Mouse (Mus musculus) midbrain, embryonic 13.5 days (tissue): ENCODE results near the gene Kdm1a. TPM values are rescaled to one million over a fixed set of nuclear protein-coding genes. Genes with fewer than 3 reads are reported as not detected.

Source experiments
- ATAC-seq: fragments of 200-750 bp; cut with Nextera tagmentation; 2 replicates; pipeline ENCODE4 v1.8.0; 2017; ENCODE audit warnings: mild to moderate bottlenecking, moderate TSS enrichment, moderate library complexity
- H3K27ac ChIP-seq: fragments of 300-500 bp; sonication (generic); 2 replicates; pipeline ENCODE4 v1.5.1; 2015; ENCODE audit warnings: inconsistent platforms, mild to moderate bottlenecking, moderate library complexity
- H3K27me3 ChIP-seq: fragments of 300-500 bp; sonication (generic); 2 replicates; pipeline ENCODE4 v1.6.1; 2015; ENCODE audit warnings: mild to moderate bottlenecking, inconsistent platforms
- H3K36me3 ChIP-seq: fragments of 300-500 bp; sonication (generic); 2 replicates; pipeline ENCODE4 v1.6.1; 2015; ENCODE audit warnings: mild to moderate bottlenecking, inconsistent platforms
- H3K4me1 ChIP-seq: fragments of 300-500 bp; sonication (generic); replicated peaks from 2 replicates; pipeline ENCODE4 v1.6.1; 2015; ENCODE audit warnings: inconsistent platforms
- H3K4me2 ChIP-seq: fragments of 300-500 bp; sonication (generic); replicated peaks from 2 replicates; pipeline ENCODE4 v1.6.1; 2015; ENCODE audit warnings: moderate library complexity, mild to moderate bottlenecking, inconsistent platforms
- H3K4me3 ChIP-seq: fragments of 300-500 bp; sonication (generic); replicated peaks from 2 replicates; pipeline ENCODE4 v1.5.1; 2015; ENCODE audit warnings: mild to moderate bottlenecking, inconsistent platforms
- H3K9ac ChIP-seq: fragments of 300-500 bp; sonication (generic); replicated peaks from 2 replicates; pipeline ENCODE4 v1.6.1; 2015; ENCODE audit warnings: mild to moderate bottlenecking, inconsistent platforms
- H3K9me3 ChIP-seq: fragments of 300-500 bp; sonication (generic); 2 replicates; pipeline ENCODE4 v1.6.1; 2016; ENCODE audit warnings: mild to moderate bottlenecking, inconsistent platforms
- WGBS: fragments of 180-500 bp; shearing (Covaris S2); methylation state at CpG from one replicate; pipeline ENCODE4 v1.1.7; 2015; 5-methylcytosine and 5-hydroxymethylcytosine counted together
- polyA plus RNA-seq: library from polyadenylated mRNA; unstranded; fragments of >200 nt; fragmentation: Nextera tagmentation; extraction: Ambion mirVana; gene quantifications from 2 replicates; pipeline ENCODE4 v1.2.1, GENCODE M21; 2015

Gene Kdm1a
- polyA plus RNA-seq, 1 experiment from 2014 or later: 94.8 TPM

DNA sequence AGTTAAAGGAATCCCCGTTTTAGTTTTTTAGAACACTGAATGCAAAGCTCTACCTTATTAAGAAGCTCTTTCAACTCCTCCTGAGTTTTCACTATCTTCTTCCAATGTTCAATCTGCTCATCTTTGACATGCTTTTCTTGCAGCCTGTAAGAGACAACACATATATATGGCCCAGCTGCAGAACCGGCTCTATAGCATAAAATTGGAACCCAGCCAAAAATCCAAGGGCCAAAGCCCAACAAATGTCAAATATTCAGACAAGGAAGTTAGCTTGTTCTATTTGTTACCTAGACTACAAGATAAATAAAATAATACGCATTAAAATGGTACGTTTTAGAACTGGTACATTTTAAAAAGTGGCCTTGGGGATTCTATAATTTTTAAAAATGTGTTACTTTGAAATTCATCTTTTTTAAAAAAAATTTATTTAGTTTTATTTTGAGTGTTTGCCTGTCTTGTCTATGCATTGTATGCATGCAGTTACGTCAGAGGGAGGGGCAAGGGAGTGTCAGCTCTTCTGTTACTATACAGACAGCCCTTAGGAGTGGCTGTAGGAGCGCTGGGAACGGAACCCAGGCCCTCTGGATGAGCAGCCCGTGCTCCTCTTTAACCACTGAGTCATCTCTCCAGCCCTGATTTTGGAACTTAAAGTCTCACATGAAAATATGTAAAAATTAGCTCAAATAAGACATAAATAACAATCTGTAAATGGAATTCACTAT, 42.1 kb downstream of the Kdm1a start:
- no peaks in the 10 kb centered on the region for H3K27me3 ChIP-seq
- peaks cover 84% of the 10 kb centered on the region for H3K36me3 ChIP-seq
- 93% methylated on average over 8 of the region's 8 CpGs for WGBS
- no peaks in the 10 kb centered on the region for H3K4me1 ChIP-seq
- no peak overlapping the region for H3K4me2 ChIP-seq
- no peak for ATAC-seq
- no peak overlapping the region for H3K4me3 ChIP-seq
- no peak overlapping the region for H3K9ac ChIP-seq
- H3K9me3 ChIP-seq: no peaks in the 10 kb centered on the region
- H3K27ac ChIP-seq: no peak overlapping the region

DNA sequence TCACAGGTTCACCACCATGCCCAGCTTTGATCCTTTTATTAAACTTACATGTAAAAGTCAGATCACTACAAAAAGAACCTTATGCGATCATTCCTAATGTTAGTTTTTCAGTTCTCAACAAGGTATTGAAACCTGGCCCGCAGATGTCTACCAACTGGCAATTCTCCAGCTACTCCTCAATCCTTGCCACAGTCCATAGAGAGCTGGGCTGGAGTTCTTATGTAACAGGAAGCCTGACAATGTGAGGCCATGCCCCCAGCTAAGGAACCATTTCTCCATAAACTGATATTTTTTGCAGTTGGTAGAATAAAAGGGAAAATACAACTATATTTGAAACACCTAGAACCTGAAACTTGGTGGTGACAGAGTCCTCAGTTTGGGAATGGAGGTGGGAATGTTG, 42.8 kb downstream of the Kdm1a start:
- H3K9ac ChIP-seq: no peak overlapping the region
- no peak overlapping the region for H3K4me2 ChIP-seq
- H3K4me3 ChIP-seq: no peak overlapping the region
- 97% methylated on average over 2 of the region's 2 CpGs for WGBS
- no peak overlapping the region for H3K27ac ChIP-seq
- H3K9me3 ChIP-seq: no peaks in the 10 kb centered on the region
- H3K4me1 ChIP-seq: no peaks in the 10 kb centered on the region
- no peak for ATAC-seq
- no peaks in the 10 kb centered on the region for H3K27me3 ChIP-seq
- H3K36me3 ChIP-seq: peaks cover 81% of the 10 kb centered on the region

DNA sequence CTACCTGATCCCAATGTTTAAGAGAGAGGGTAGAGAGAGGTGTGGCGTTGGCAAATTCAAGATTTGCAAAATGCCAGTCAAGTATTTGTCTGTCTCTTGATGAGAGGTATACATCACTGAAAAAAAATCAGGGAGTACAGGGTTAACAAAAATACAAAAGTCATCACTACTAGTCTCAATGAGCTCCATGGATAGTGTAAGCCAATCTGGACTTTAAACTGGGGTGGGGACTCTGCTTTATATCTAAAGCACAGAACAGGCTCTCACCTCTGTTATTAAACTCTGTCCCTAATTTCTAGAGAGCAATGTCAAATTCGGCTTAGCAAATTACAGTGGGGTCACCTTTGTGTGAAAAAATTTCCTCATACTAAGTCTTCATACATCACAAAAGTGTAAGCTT, 44.9 kb downstream of the Kdm1a start:
- no peaks in the 10 kb centered on the region for H3K27me3 ChIP-seq
- no peak overlapping the region for H3K27ac ChIP-seq
- no peak overlapping the region for H3K4me3 ChIP-seq
- WGBS: 97% methylated on average over 2 of the region's 2 CpGs
- no peaks in the 10 kb centered on the region for H3K4me1 ChIP-seq
- no peak overlapping the region for H3K9ac ChIP-seq
- no peak for ATAC-seq
- no peaks in the 10 kb centered on the region for H3K9me3 ChIP-seq
- peaks cover 86% of the 10 kb centered on the region for H3K36me3 ChIP-seq
- H3K4me2 ChIP-seq: no peak overlapping the region

DNA sequence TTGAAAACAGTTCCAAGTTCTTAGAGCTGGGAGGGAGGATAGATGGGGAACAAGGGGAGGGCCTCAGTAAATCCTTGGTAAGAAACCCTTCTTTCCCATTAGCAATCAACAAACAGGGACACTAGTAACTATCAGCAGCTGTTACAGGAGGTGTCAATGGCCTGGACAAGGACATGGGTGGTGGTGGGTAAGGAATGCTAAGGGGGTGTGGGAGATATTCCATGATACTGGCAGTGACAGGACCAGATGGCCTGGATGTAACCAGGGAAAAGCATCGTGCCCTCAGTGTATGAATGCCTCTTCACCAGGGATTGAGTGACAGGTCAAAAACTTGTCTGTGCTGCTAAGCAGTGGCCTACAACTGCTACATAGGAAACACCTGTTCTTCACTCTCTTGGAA, 49.4 kb downstream of the Kdm1a start:
- Histone ChIP-seq H3K27me3 (no peaks in the 10 kb centered on the region), H3K9ac (no peak overlapping the region), H3K4me3 (no peak overlapping the region), H3K27ac (no peak overlapping the region), H3K4me1 (peaks cover 13% of the 10 kb centered on the region), H3K4me2 (no peak overlapping the region), H3K36me3 (peaks cover 91% of the 10 kb centered on the region), H3K9me3 (no peaks in the 10 kb centered on the region)
- 87% methylated on average over 1 of the region's 1 CpGs for WGBS
- ATAC-seq: no peak

DNA sequence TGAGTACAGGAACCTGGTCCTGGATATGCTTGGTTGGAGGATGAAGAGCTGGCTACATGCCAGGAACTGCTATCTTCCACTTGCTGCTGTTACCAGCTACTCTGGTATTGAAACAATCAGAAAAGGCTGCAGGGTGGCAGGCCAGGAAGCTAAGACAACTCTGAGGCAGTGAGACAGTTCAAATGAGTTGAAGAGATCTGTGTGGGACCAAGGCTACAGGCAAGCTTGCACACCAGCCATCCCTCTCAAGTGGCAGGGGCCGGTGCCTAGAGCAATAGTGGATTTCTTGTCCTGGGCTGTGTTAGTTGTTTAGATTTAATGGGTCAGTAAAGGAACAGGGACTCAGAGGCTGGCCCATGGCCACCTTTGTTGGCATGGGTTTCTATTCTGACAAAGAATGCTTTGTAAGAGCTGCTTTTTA, 54.1 kb downstream of the Kdm1a start:
- 62% methylated on average over 1 of the region's 1 CpGs for WGBS
- no peak for ATAC-seq
- H3K27me3 ChIP-seq: no peaks in the 10 kb centered on the region
- peaks cover 15% of the 10 kb centered on the region for H3K4me1 ChIP-seq
- peaks cover 96% of the 10 kb centered on the region for H3K36me3 ChIP-seq
- H3K4me3 ChIP-seq: no peak overlapping the region
- no peaks in the 10 kb centered on the region for H3K9me3 ChIP-seq
- H3K9ac ChIP-seq: no peak overlapping the region
- H3K4me2 ChIP-seq: no peak overlapping the region
- peak overlapping the region; percentile 40; the same call in 1 of the 2 replicates for H3K27ac ChIP-seq

DNA sequence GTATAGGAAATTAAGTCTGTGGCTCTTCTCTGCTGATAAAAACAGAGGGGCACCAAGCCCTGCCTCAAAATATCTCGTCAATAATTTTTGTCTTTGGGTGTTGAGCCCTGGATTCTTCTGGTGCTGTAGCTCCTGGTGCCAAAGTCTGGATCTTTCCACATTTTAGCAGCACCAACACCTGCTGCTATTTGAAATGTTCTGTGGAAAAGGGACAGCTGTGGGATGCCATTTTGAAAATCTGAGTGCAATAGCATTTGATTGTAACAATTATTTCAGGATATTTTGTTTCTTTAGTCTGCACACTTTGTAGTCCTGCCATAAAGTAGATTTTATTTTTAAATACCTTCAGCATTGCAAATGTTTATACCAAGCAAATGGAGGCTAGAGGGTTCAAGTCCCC, 54.8 kb downstream of the Kdm1a start:
- H3K27ac ChIP-seq: peak overlapping the region; percentile 40; the same call in 1 of the 2 replicates
- no peak overlapping the region for H3K9ac ChIP-seq
- H3K27me3 ChIP-seq: no peaks in the 10 kb centered on the region
- no peak overlapping the region for H3K4me2 ChIP-seq
- peaks cover 17% of the 10 kb centered on the region for H3K4me1 ChIP-seq
- ATAC-seq: no peak
- 73% methylated on average over 1 of the region's 1 CpGs for WGBS
- peaks cover 96% of the 10 kb centered on the region for H3K36me3 ChIP-seq
- H3K4me3 ChIP-seq: no peak overlapping the region
- H3K9me3 ChIP-seq: no peaks in the 10 kb centered on the region

DNA sequence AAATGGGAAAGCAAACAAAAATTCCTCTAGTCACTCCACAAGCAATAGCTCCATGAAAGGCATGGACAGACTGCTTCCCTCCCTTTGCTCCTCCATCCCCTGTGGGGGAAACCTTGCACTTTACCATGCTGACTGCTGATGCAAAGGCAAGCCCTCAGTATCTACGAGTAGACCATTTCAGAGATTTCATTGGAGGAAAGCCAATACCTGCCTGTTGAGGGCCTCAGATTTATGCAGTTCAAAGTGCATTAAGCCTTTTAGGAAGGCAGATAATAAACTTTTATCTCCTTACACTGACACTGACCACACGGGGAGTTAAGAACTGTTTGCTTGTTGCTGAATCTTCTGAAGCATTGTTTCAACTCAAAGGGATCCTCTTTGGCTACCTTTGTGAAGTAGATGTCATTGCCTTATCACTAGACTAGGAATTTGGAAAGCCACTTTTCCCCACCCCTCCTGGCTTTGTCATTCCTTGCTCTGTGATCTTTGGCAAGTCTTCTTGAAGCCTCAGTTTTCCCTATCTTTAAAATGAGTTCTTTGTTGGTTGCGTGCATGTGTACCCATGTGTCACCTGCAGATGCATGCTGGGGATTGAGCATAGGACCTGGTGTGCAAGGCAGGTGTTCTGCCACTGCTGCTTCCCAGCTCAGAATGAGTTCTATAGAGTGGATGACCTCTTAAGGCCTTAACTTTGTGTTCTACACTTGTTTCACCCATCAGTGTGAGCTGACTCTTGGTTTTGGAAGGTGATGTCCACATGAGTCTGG, 56.1 kb downstream of the Kdm1a start:
- Histone ChIP-seq H3K27me3 (no peaks in the 10 kb centered on the region), H3K4me2 (no peak overlapping the region), H3K9me3 (no peaks in the 10 kb centered on the region), H3K9ac (no peak overlapping the region), H3K27ac (no peak overlapping the region), H3K4me3 (no peak overlapping the region), H3K36me3 (peaks cover 96% of the 10 kb centered on the region), H3K4me1 (peaks cover 19% of the 10 kb centered on the region)
- 87% methylated on average over 3 of the region's 3 CpGs for WGBS
- no peak for ATAC-seq

DNA sequence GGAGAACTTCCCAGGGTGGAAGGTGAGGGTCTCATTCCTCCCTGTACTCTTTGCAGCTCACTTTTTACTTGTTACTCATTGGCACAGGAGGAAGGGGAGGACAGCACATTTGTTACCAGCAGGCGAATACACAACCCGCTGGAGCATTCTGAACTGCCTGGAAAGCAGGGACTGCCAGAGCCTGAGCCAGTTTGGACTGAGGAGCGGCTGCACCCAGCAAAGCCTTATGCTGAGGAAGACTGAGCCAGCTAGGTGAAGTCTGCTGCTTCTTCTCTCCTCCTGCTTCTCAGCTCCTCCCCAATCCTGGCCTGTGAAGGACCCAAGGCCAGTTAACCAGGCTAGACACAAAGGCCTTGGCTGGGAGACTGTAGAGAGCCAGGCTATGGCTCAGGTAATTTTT, 57.4 kb downstream of the Kdm1a start:
- Histone ChIP-seq H3K36me3 (peaks cover 91% of the 10 kb centered on the region), H3K27me3 (no peaks in the 10 kb centered on the region), H3K9me3 (no peaks in the 10 kb centered on the region), H3K27ac (no peak overlapping the region), H3K4me2 (no peak overlapping the region), H3K4me3 (no peak overlapping the region), H3K9ac (no peak overlapping the region), H3K4me1 (peaks cover 19% of the 10 kb centered on the region)
- no peak for ATAC-seq
- WGBS: 90% methylated on average over 3 of the region's 3 CpGs

DNA sequence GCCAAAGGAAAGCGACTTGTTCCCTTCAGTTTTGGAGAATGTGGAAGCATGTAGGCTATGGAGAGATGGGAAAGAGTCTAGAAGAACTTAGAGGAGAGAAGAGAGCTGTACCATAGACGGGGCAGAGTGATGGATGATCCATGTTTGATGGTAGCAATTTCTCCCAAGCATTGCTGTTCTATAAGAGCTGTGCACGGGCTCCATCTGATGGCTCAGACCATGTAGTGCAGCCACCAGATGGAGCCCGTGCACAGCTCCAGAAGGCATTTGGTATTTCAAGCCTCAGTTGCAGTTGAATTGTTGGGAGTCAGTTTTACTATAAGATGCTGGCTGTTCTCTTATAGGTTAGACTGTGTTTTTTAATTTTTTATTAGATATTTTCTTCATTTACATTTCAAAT, 76.1 kb downstream of the Kdm1a start:
- 0 out of 2 replicates have a peak, but pooled peaks cover 2% of the 10 kb centered on the region for H3K36me3 ChIP-seq
- ATAC-seq: peak; percentile 68; the same call in 1 of the 2 replicates
- H3K27me3 ChIP-seq: no peaks in the 10 kb centered on the region
- no peak overlapping the region for H3K4me2 ChIP-seq
- H3K4me1 ChIP-seq: no peaks in the 10 kb centered on the region
- no peak overlapping the region for H3K27ac ChIP-seq
- H3K9ac ChIP-seq: no peak overlapping the region
- H3K4me3 ChIP-seq: no peak overlapping the region
- no peaks in the 10 kb centered on the region for H3K9me3 ChIP-seq
- WGBS: 20% methylated on average over 4 of the region's 4 CpGs

DNA sequence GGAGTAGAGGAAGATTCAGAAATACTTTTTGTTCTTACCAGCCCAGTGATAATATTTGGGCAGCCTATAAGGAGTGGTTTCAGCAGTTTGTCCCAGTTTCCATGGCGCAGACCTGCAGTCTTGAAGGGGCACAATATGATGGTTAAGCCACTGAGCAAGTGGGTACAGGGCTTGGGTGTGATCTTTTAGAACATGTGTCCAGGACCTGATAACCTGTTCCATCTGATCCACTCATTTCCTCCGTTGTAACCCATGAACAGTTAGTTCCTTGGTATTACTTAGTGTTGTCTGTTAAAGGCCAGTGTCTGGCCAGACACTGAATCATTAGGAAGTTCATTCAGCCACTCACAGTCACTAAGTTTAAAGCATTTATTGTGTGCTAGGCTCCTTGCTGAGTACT, 78.2 kb downstream of the Kdm1a start:
- no peak for ATAC-seq
- no peak overlapping the region for H3K27ac ChIP-seq
- no peak overlapping the region for H3K9ac ChIP-seq
- H3K9me3 ChIP-seq: no peaks in the 10 kb centered on the region
- H3K4me1 ChIP-seq: no peaks in the 10 kb centered on the region
- no peaks in the 10 kb centered on the region for H3K27me3 ChIP-seq
- 88% methylated on average over 2 of the region's 2 CpGs for WGBS
- no peak overlapping the region for H3K4me2 ChIP-seq
- no peak overlapping the region for H3K4me3 ChIP-seq
- 0 out of 2 replicates have a peak, but pooled peaks cover 2% of the 10 kb centered on the region for H3K36me3 ChIP-seq

DNA sequence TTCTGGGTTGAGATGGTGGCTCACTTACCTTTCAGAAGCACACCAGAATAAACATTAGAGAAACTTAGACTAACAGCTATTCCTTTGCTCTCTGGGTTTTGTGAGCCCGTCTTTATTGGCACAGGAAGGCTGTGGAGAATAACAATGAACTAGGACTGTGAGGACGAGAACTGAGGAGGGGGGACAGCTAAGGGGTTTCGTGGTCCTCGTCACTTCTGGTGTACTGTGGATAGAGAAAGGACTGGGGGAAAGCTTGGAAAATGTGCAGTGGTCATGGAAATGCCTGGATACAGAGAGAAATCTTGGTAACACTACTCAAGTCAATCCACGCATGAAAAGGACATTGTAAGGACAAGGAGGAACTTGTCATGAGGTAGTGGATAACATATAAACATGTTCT, 80.6 kb downstream of the Kdm1a start:
- Histone ChIP-seq H3K36me3 (0 out of 2 replicates have a peak, but pooled peaks cover 2% of the 10 kb centered on the region), H3K27ac (no peak overlapping the region), H3K9me3 (no peaks in the 10 kb centered on the region), H3K4me2 (no peak overlapping the region), H3K4me1 (no peaks in the 10 kb centered on the region), H3K27me3 (no peaks in the 10 kb centered on the region), H3K9ac (no peak overlapping the region), H3K4me3 (no peak overlapping the region)
- no peak for ATAC-seq
- WGBS: 75% methylated on average over 5 of the region's 5 CpGs

DNA sequence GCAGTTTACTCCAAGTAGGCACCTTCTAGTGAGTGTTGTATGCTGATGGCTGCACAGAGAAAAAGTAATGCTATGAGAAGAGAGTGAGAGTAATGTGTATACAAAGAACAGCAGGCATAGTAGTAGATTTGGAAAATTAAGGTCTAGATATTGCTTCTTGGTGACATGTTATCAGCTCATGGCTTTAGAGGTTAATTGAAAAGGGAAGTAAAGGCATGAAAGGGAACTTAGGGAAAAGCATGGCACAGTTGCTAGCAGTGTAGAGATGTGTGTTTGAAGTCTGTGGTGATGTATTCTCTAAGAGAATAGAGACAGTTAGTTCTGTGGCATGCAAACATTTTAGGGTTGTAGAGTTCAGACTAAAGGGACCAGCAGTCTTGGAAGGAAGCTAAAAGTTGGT, 82.7 kb downstream of the Kdm1a start:
- Histone ChIP-seq H3K9ac (no peak overlapping the region), H3K9me3 (no peaks in the 10 kb centered on the region), H3K4me2 (no peak overlapping the region), H3K27ac (no peak overlapping the region), H3K4me3 (no peak overlapping the region), H3K36me3 (0 out of 2 replicates have a peak, but pooled peaks cover 2% of the 10 kb centered on the region), H3K4me1 (0 out of 2 replicates have a peak, but pooled peaks cover 3% of the 10 kb centered on the region), H3K27me3 (no peaks in the 10 kb centered on the region)
- ATAC-seq: no peak
